Mouse (Mus musculus): Measurements from ENCODE around the gene Pccb.

Pccb gene

GRCm38 (mm10) chr9:100984381-100985310 is 50.1 kb downstream of the Pccb start:
- no peak for DNase-seq (ENCODE audit: low spot score in 2 of 2)

DNA sequence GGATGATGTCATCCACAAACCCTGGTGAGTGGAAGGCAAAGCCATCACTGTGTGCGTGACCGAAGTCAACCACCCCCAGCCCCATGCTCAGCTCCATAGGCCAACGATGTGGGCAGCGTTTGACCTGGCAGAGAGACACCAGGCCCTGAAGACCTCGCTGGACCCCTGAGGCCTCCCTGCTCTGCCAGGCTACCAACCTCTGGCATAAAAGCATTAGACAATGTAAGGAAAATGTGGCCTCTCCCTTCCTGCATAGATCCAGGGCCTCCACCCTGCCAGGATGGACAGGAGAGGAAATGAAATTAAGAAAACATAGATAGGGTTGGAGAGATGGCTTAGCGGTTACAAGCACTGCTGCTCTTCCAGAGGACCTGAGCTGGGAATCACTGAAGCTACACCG is 51.9 kb downstream of the Pccb start:
- DNase-seq (ENCODE audit: low spot score in 2 of 2), result no peak

- DNase-seq (ENCODE audit: low spot score in 2 of 2), result no peak
Measured at GRCm38 (mm10) chr9:100979260-100979659, 55.4 kb downstream of the Pccb start.

DNA sequence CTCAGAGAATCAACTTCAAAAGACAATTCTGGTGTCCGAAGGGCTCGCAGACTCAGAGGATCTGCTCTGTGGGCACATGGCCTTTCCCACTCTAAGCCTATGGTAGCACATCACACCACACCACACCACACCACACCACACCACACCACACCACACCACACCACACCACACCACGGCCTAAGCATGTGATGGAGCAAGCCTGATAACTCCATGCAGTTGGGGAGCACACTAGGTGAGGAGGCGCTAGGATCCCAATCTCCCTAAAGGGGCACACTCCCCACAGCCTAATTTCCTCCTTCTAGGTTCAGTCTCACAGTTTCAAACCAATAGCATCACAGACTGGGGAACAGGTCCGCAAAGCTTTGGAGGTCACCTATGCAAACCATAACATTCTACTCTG is 56.0 kb downstream of the Pccb start:
- DNase-seq (ENCODE audit: low spot score in 2 of 2), result no peak

DNA sequence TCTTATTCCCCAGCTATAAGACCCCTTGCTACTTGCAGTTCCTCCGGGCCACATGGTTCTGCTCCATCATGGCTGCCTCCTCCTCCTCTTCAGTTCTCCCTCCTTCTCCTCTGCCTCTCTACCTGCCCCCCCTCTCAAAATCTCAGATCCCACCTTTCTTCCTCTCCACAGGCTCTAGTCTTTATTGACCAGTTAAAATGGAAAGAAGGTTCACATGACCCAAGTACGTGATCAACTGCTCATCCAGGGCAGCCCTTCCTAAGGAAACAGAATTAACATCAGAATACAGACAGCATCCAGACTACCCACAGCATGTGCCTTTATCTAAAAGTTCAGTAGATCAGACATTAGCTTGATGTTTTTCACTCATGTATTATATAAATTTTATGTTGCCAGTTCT is 65.2 kb downstream of the Pccb start:
- no peak for DNase-seq (ENCODE audit: low spot score in 2 of 2)

DNA sequence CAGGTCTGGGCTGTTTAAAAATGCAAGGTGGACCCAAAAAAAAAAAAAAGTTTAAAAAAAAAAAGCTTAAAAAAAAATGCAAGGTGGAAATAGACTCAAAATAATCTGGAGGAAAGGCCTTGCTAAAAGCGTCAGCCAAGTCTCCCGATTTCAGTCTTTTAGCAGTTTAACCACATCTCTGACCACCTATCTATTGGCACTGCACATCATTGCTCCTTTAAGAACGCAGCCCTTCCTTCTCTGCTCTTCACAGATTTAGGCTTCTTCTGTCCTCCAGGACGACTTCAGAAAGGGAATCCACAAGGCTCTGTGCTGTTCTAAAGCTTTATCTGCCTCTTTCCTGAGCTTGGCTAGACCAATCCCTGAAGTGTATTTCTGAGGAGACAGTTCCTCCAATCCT is 70.6 kb downstream of the Pccb start:
- no peak for DNase-seq (ENCODE audit: low spot score in 2 of 2)

DNA sequence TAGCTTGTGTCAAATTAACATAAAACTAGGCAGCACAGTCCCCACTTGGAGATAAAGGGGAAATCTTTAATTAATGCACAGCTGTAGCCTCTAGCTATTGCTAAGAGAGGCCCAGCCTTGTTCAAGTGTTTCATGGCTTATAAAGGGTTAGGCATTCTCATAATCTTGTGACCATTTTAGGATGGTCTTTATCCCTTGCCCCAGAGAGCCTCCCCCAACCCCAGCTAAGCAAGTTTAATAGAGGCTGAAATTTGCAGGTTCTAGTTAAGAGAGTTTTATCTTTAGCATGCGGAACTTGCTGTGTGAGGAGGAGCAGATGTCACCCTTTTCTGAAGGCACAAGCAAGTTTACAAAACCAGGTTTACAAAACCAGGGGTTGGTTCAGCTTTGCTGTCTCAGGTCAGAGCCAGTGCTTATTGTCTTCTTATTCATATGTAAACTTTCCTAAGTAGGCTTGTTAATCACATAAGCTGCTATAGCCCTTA is 71.2 kb downstream of the Pccb start:
- no peak for DNase-seq (ENCODE audit: low spot score in 2 of 2)

GRCm38 (mm10) chr9:100962903-100963427 is 71.7 kb downstream of the Pccb start:
- peak in 1 of 2 experiments; percentile 34 for DNase-seq (ENCODE audit: low spot score in 2 of 2)

- DNase-seq (ENCODE audit: low spot score in 2 of 2), result peak; percentile 44 to 68
Measured at GRCm38 (mm10) chr9:100951481-100951880, 83.2 kb downstream of the Pccb start.

DNA sequence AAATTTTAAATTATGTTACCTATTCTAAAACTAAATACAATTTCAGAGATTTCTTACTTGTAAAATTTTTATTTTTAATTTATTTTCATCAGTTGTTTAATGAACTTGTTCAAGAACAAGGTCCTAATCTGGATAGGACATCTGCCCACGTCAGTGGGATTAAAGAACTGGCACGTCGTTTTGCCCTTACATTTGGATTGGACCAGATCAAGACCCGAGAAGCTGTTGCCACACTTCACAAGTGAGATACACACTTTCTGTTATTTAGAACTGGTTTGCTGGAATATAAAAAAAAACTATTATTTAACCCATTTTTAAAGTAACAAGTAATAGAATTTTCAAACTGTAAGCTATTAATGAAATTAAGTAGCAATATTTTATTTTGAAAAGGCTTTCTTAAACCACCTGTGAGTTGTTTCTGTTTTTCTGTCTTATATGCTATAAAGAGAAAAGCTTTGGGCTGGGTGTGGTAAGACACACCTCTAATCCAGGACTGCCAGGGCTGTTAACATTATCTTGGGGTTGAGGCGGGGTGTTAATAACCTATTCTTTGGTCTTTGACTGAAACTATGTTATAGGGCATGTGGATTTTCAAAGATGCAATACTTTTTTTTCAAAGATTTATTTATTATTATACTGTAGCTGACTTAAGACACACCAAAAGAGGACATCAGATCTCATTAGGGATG is 89.9 kb downstream of the Pccb start:
- DNase-seq (ENCODE audit: low spot score in 2 of 2), result no peak

DNA sequence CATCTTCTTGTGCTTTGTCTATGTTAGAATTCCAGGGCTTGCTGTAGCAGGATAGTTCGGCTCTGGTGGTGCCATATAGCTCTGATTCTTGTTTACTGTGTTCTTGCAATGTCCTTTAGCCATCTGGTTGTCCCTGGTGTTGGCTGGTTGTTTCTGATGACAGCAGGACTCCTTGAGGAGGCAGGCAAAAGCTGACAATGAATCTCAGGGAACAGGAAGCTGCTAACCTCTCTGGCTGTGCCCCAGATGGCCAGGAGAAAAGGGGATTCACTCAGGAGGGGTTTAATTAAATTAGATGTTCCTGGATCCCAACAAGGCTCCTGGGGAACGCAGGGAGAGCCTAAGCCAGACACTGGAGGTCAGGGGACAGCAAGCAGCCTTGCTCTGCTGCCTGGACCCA is 92.7 kb downstream of the Pccb start:
- no peak for DNase-seq (ENCODE audit: low spot score in 2 of 2)
